Mouse (Mus musculus) forebrain, embryonic 15.5 days (tissue): ENCODE data around the gene Mcl1. TPM values are rescaled to one million over a fixed set of nuclear protein-coding genes. Genes with fewer than 3 reads are reported as not detected.
"Not testable (repeated sequence)": the region's sequence is repeated elsewhere in the genome, so short reads cannot be mapped to it uniquely, and the experiment has no call there.

ENCODE experiments used
- ATAC-seq: fragments of 200-750 bp; cut with Nextera tagmentation; replicated peaks from 2 replicates; pipeline ENCODE4 v1.8.0; 2017; ENCODE audit warnings: mild to moderate bottlenecking, moderate TSS enrichment, moderate library complexity
- H3K27ac ChIP-seq: fragments of 300-500 bp; sonication (generic); replicated peaks from 2 replicates; pipeline ENCODE4 v1.5.1; 2015; ENCODE audit warnings: mild to moderate bottlenecking, inconsistent platforms
- H3K27me3 ChIP-seq: fragments of 300-500 bp; sonication (generic); 2 replicates; pipeline ENCODE4 v1.6.1; 2015; ENCODE audit warnings: inconsistent platforms
- H3K36me3 ChIP-seq: fragments of 300-500 bp; sonication (generic); 2 replicates; pipeline ENCODE4 v1.6.1; 2015; ENCODE audit warnings: mild to moderate bottlenecking, inconsistent platforms
- H3K4me1 ChIP-seq: fragments of 300-500 bp; sonication (generic); 2 replicates; pipeline ENCODE4 v1.6.1; 2015; ENCODE audit warnings: inconsistent platforms
- H3K4me2 ChIP-seq: fragments of 300-500 bp; sonication (generic); replicated peaks from 2 replicates; pipeline ENCODE4 v1.6.1; 2015; ENCODE audit warnings: mild to moderate bottlenecking, inconsistent platforms
- H3K4me3 ChIP-seq: fragments of 300-500 bp; sonication (generic); 2 replicates; pipeline ENCODE4 v1.5.1; 2015; ENCODE audit warnings: mild to moderate bottlenecking, inconsistent platforms
- H3K9ac ChIP-seq: fragments of 300-500 bp; sonication (generic); replicated peaks from 2 replicates; pipeline ENCODE4 v1.6.1; 2015; ENCODE audit warnings: mild to moderate bottlenecking, inconsistent platforms
- H3K9me3 ChIP-seq: fragments of 300-500 bp; sonication (generic); 2 replicates; pipeline ENCODE4 v1.6.1; 2016; ENCODE audit warnings: inconsistent platforms
- WGBS: fragments of 180-500 bp; shearing (Covaris S2); methylation state at CpG from one replicate; pipeline ENCODE4 v1.1.7; 2015; ENCODE audit warnings: mixed read lengths; 5-methylcytosine and 5-hydroxymethylcytosine counted together
- polyA plus RNA-seq: library from polyadenylated mRNA; unstranded; fragments of >200 nt; fragmentation: Nextera tagmentation; extraction: Ambion mirVana; gene quantifications from 2 replicates; pipeline ENCODE4 v1.2.1, GENCODE M21; 2015

Gene Mcl1
- 48.1 and 52.4 TPM in 2 replicates for polyA plus RNA-seq

- under 1% methylated on average over 43 of the region's 43 CpGs for WGBS
- peak within 1 kb of the TSS; percentile 80 for H3K4me3 ChIP-seq
- H3K36me3 ChIP-seq, result peaks cover 20% of the 10 kb centered on the region
- no peaks in the 10 kb centered on the region for H3K9me3 ChIP-seq
- H3K9ac ChIP-seq, result peak within 1 kb of the TSS; percentile 99
- H3K27ac ChIP-seq, result peak within 1 kb of the TSS; percentile 98
- peaks cover 37% of the 10 kb centered on the region for H3K4me1 ChIP-seq
- no peaks in the 10 kb centered on the region for H3K27me3 ChIP-seq
- H3K4me2 ChIP-seq, result peak within 1 kb of the TSS; percentile 79
- ATAC-seq, result peak; percentile 99
These were observed at the start of gene Mcl1 for GRCm38 (mm10) chr3:95658236-95658867. TSS of gene Mcl1 (plus strand) at chr3:95658788.

GRCm38 (mm10) chr3:95609195-95609594, 49.4 kb upstream of the Mcl1 start:
- H3K9me3 ChIP-seq, result no peaks in the 10 kb centered on the region
- H3K9ac ChIP-seq, result no peak overlapping the region
- no peaks in the 10 kb centered on the region for H3K4me1 ChIP-seq
- no peak overlapping the region for H3K4me3 ChIP-seq
- H3K36me3 ChIP-seq, result peaks cover 36% of the 10 kb centered on the region
- no peaks in the 10 kb centered on the region for H3K27me3 ChIP-seq
- 72% methylated on average over 3 of the region's 3 CpGs for WGBS
- H3K27ac ChIP-seq, result no peak overlapping the region
- H3K4me2 ChIP-seq, result no peak overlapping the region
- ATAC-seq, result no peak

GRCm38 (mm10) chr3:95613996-95614395, 44.6 kb upstream of the Mcl1 start:
- no peak overlapping the region for H3K4me3 ChIP-seq
- no peak for ATAC-seq
- WGBS, result 98% methylated on average over 1 of the region's 1 CpGs
- no peak overlapping the region for H3K9ac ChIP-seq
- H3K36me3 ChIP-seq, result peaks cover 45% of the 10 kb centered on the region
- no peak overlapping the region for H3K27ac ChIP-seq
- no peaks in the 10 kb centered on the region for H3K27me3 ChIP-seq
- no peak overlapping the region for H3K4me2 ChIP-seq
- H3K4me1 ChIP-seq, result no peaks in the 10 kb centered on the region
- H3K9me3 ChIP-seq, result no peaks in the 10 kb centered on the region

GRCm38 (mm10) chr3:95618511-95618910, 40.1 kb upstream of the Mcl1 start:
- no peak overlapping the region for H3K9ac ChIP-seq
- no peaks in the 10 kb centered on the region for H3K4me1 ChIP-seq
- ATAC-seq, result no peak
- H3K36me3 ChIP-seq, result peaks cover 36% of the 10 kb centered on the region
- no peak overlapping the region for H3K4me3 ChIP-seq
- no peaks in the 10 kb centered on the region for H3K9me3 ChIP-seq
- H3K27ac ChIP-seq, result no peak overlapping the region
- H3K4me2 ChIP-seq, result no peak overlapping the region
- 92% methylated on average over 1 of the region's 1 CpGs for WGBS
- no peaks in the 10 kb centered on the region for H3K27me3 ChIP-seq

GRCm38 (mm10) chr3:95621241-95621640, 37.3 kb upstream of the Mcl1 start:
- Histone ChIP-seq H3K4me3 (no peak overlapping the region), H3K9me3 (no peaks in the 10 kb centered on the region), H3K4me1 (peaks cover 10% of the 10 kb centered on the region), H3K27me3 (no peaks in the 10 kb centered on the region), H3K27ac (no peak overlapping the region), H3K36me3 (peaks cover 27% of the 10 kb centered on the region), H3K4me2 (no peak overlapping the region), H3K9ac (no peak overlapping the region)
- ATAC-seq, result no peak
- WGBS, result 73% methylated on average over 1 of the region's 1 CpGs

- not testable (repeated sequence) for H3K9ac ChIP-seq, H3K27me3 ChIP-seq, H3K9me3 ChIP-seq, ATAC-seq, H3K4me2 ChIP-seq, H3K4me3 ChIP-seq, H3K27ac ChIP-seq
- H3K36me3 ChIP-seq, result peaks cover 28% of the 10 kb centered on the region
- 93% methylated on average over 20 of the region's 20 CpGs for WGBS
- peaks cover 22% of the 10 kb centered on the region for H3K4me1 ChIP-seq
These were observed 36.2 kb upstream of the Mcl1 start for GRCm38 (mm10) chr3:95622421-95622820.

GRCm38 (mm10) chr3:95623551-95623950, 35.0 kb upstream of the Mcl1 start:
- H3K4me3 ChIP-seq, result no peak overlapping the region
- H3K9ac ChIP-seq, result no peak overlapping the region
- H3K36me3 ChIP-seq, result peaks cover 21% of the 10 kb centered on the region
- ATAC-seq, result no peak
- H3K9me3 ChIP-seq, result no peaks in the 10 kb centered on the region
- H3K4me1 ChIP-seq, result peaks cover 25% of the 10 kb centered on the region
- WGBS, result 38% methylated on average over 2 of the region's 2 CpGs
- no peak overlapping the region for H3K27ac ChIP-seq
- no peak overlapping the region for H3K4me2 ChIP-seq
- no peaks in the 10 kb centered on the region for H3K27me3 ChIP-seq

GRCm38 (mm10) chr3:95623991-95624515, 34.5 kb upstream of the Mcl1 start:
- H3K9ac ChIP-seq, result peak overlapping the region; percentile 47
- WGBS, result 64% methylated on average over 5 of the region's 5 CpGs
- H3K27me3 ChIP-seq, result not testable (repeated sequence)

GRCm38 (mm10) chr3:95624628-95625503, 33.7 kb upstream of the Mcl1 start, which contains the start of gene Ensa:
TSS of gene Ensa (plus strand) at chr3:95624993.
- Histone ChIP-seq H3K9me3 (no peaks in the 10 kb centered on the region), H3K27me3 (no peaks in the 10 kb centered on the region), H3K4me3 (peak within 1 kb of the TSS; percentile 68), H3K4me1 (peaks cover 25% of the 10 kb centered on the region), H3K27ac (peak within 1 kb of the TSS; percentile 94), H3K9ac (peak within 1 kb of the TSS; percentile 66), H3K36me3 (peaks cover 29% of the 10 kb centered on the region), H3K4me2 (peak within 1 kb of the TSS; percentile 72)
- WGBS, result under 1% methylated on average over 44 of the region's 44 CpGs
- ATAC-seq, result peak; percentile 99

More at GRCm38 (mm10) chr3:95623991-95624515, 34.5 kb upstream of the Mcl1 start:
- not testable (repeated sequence) for ATAC-seq, H3K9me3 ChIP-seq
- H3K4me3 ChIP-seq, result peak overlapping the region; percentile 68
- peak overlapping the region; percentile 94 for H3K27ac ChIP-seq
- peak overlapping the region; percentile 47 for H3K4me2 ChIP-seq
- peaks cover 25% of the 10 kb centered on the region for H3K4me1 ChIP-seq
- peaks cover 23% of the 10 kb centered on the region for H3K36me3 ChIP-seq

- 92% methylated on average over 5 of the region's 5 CpGs for WGBS
- Histone ChIP-seq H3K27me3 (no peaks in the 10 kb centered on the region), H3K9ac (no peak overlapping the region), H3K4me1 (peaks cover 28% of the 10 kb centered on the region), H3K4me2 (no peak overlapping the region), H3K27ac (no peak overlapping the region), H3K4me3 (no peak overlapping the region), H3K36me3 (peaks cover 50% of the 10 kb centered on the region), H3K9me3 (no peaks in the 10 kb centered on the region)
- ATAC-seq, result no peak
These were observed 30.8 kb upstream of the Mcl1 start for GRCm38 (mm10) chr3:95627763-95628162.

GRCm38 (mm10) chr3:95629755-95630154, 28.8 kb upstream of the Mcl1 start:
- H3K9me3 ChIP-seq, result no peaks in the 10 kb centered on the region
- H3K4me1 ChIP-seq, result peaks cover 25% of the 10 kb centered on the region
- no peaks in the 10 kb centered on the region for H3K27me3 ChIP-seq
- H3K36me3 ChIP-seq, result peaks cover 69% of the 10 kb centered on the region
- no peak overlapping the region for H3K4me2 ChIP-seq
- H3K4me3 ChIP-seq, result no peak overlapping the region
- ATAC-seq, result no peak
- WGBS, result 72% methylated on average over 4 of the region's 4 CpGs
- no peak overlapping the region for H3K9ac ChIP-seq
- peak overlapping the region; percentile 36; the same call in 1 of the 2 replicates for H3K27ac ChIP-seq

- H3K27me3 ChIP-seq, result no peaks in the 10 kb centered on the region
- no peak for ATAC-seq
- H3K4me3 ChIP-seq, result no peak overlapping the region
- no peak overlapping the region for H3K4me2 ChIP-seq
- no peaks in the 10 kb centered on the region for H3K9me3 ChIP-seq
- H3K36me3 ChIP-seq, result peaks cover 78% of the 10 kb centered on the region
- WGBS, result 91% methylated on average over 3 of the region's 3 CpGs
- H3K9ac ChIP-seq, result no peak overlapping the region
- peaks cover 21% of the 10 kb centered on the region for H3K4me1 ChIP-seq
- no peak overlapping the region for H3K27ac ChIP-seq
These were observed 27.7 kb upstream of the Mcl1 start for GRCm38 (mm10) chr3:95630856-95631255.
